Mouse (Mus musculus): ENCODE data around the gene Kank1. TPM values are rescaled to one million over a fixed set of nuclear protein-coding genes. Genes with fewer than 3 reads are reported as not detected.
A peak's percentile ranks its signal among the peaks of the same experiment; 100 is the strongest.

The Kank1 gene
- polyA plus RNA-seq, 1 experiment from 2014 or later, result 18.4 TPM

GRCm38 (mm10) chr19:25249230-25249629 is 12.5 kb downstream of the Kank1 start:
- Histone ChIP-seq H3K27ac (no peak overlapping the region), H3K4me1 (replicated peaks; ENCODE audit: insufficient read depth, low read length) (no peaks in the 10 kb centered on the region; the same call in 1 of the 2 replicates), H3K36me3 (ENCODE audit: insufficient read depth, low read length) (no peaks in the 10 kb centered on the region), H3K9ac (ENCODE audit: low read depth, low read length) (no peak overlapping the region), H3K9me3 (replicated peaks; ENCODE audit: low read length) (no peaks in the 10 kb centered on the region), H3K4me2 (ENCODE audit: low read length) (peak overlapping the region; percentile 25; the same call in 1 of the 2 replicates), H3K4me3 (replicated peaks; ENCODE audit: low read depth, low read length) (no peak overlapping the region), H3K27me3 (ENCODE audit: insufficient read depth, low read length) (no peaks in the 10 kb centered on the region)
- ATAC-seq (replicated peaks; ENCODE audit: low FRiP score, low read depth) (no peak), DNase-seq (ENCODE audit: low spot score) (no peak)
- WGBS, result 13% methylated on average over 13 of the region's 13 CpGs
- TF ChIP-seq CTCF (IDR thresholded peaks at IDR 0.05; ENCODE audit: low read depth), result no peak

DNA sequence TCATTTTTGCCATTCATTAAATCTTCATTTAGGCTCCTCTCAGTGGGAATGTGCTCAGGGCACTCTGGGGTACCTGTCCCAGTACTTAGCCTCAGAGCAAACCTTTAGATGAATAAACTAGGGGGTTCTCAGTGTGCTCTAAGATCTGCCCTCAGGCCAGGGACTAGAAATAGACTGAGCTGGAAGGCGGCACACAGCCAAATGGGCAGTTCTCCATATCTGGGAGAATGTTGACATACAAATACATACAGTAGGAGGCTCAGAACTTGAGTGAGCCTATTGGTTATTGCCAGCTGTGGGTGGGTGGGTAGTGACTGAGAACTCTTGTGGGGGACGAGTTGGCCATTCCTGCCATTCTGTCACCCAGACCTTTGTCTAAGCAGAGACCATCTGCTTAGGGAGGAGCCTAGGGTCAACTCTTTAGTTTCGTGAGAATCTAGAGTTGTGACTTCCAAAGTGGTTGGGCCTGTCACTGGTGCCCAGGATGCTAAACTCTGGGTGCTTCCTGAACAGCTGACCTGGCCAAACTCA is 14.9 kb downstream of the Kank1 start:
- Histone ChIP-seq H3K27me3 (ENCODE audit: insufficient read depth, low read length) (no peaks in the 10 kb centered on the region), H3K9me3 (replicated peaks; ENCODE audit: low read length) (no peaks in the 10 kb centered on the region), H3K9ac (ENCODE audit: low read depth, low read length) (no peak overlapping the region), H3K4me1 (replicated peaks; ENCODE audit: insufficient read depth, low read length) (no peaks in the 10 kb centered on the region; the same call in 1 of the 2 replicates), H3K4me3 (replicated peaks; ENCODE audit: low read depth, low read length) (no peak overlapping the region), H3K4me2 (ENCODE audit: low read length) (no peak overlapping the region), H3K36me3 (ENCODE audit: insufficient read depth, low read length) (no peaks in the 10 kb centered on the region), H3K27ac (no peak overlapping the region)
- 84% methylated on average over 3 of the region's 3 CpGs for WGBS
- no peak for TF ChIP-seq CTCF (IDR thresholded peaks at IDR 0.05; ENCODE audit: low read depth)
- DNase-seq (ENCODE audit: low spot score), result no peak
- no peak for ATAC-seq (replicated peaks; ENCODE audit: low FRiP score, low read depth)

DNA sequence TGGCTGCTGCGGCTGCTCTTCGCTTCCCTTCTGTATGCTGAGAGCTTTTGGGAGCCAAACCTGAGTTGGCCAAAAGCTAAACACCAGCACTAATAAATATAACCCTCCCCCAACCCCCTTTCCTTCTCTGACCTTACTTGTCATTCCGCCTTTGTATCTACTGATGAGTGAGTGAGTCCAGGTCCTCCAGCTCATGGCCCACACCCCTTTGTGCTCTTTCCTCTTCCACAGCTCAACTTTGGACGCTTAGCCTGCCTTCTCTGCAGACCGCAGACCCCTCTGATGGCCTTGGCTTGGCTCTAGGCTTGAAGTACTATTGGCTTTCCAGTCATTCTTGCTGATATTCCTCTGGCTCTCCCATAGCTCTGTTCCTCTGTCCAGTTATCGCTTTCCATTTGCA is 16.4 kb downstream of the Kank1 start:
- no peak for DNase-seq (ENCODE audit: low spot score)
- no peak for TF ChIP-seq CTCF (IDR thresholded peaks at IDR 0.05; ENCODE audit: low read depth)
- Histone ChIP-seq H3K9me3 (replicated peaks; ENCODE audit: low read length) (no peaks in the 10 kb centered on the region), H3K4me1 (replicated peaks; ENCODE audit: insufficient read depth, low read length) (no peaks in the 10 kb centered on the region; the same call in 1 of the 2 replicates), H3K27ac (no peak overlapping the region), H3K9ac (ENCODE audit: low read depth, low read length) (no peak overlapping the region), H3K4me2 (ENCODE audit: low read length) (no peak overlapping the region), H3K36me3 (ENCODE audit: insufficient read depth, low read length) (no peaks in the 10 kb centered on the region), H3K27me3 (ENCODE audit: insufficient read depth, low read length) (no peaks in the 10 kb centered on the region), H3K4me3 (replicated peaks; ENCODE audit: low read depth, low read length) (no peak overlapping the region)
- no peak for ATAC-seq (replicated peaks; ENCODE audit: low FRiP score, low read depth)
- WGBS, result 88% methylated on average over 6 of the region's 6 CpGs

DNA sequence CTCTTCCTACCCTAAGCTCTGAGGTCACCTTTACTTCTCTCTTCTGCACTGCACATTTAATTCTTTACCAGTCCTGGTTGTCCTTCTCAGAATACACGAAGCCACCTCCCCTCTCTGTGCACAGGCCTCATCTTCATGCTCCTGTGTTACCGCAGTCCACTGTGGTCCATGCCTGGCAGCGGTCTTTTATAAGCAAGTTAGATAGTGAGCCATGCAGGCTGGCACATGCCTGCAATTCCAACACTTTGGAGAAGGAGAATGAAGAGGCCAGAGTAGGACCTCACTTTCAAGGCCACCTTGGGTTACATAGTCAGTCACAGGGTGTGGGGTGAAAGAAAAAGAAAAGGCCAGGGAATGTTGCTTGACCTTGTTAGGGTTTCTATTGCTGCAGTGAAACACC is 16.9 kb downstream of the Kank1 start:
- Histone ChIP-seq H3K27ac (no peak overlapping the region), H3K9ac (ENCODE audit: low read depth, low read length) (no peak overlapping the region), H3K4me1 (replicated peaks; ENCODE audit: insufficient read depth, low read length) (no peaks in the 10 kb centered on the region; the same call in 1 of the 2 replicates), H3K36me3 (ENCODE audit: insufficient read depth, low read length) (no peaks in the 10 kb centered on the region), H3K9me3 (replicated peaks; ENCODE audit: low read length) (no peaks in the 10 kb centered on the region), H3K27me3 (ENCODE audit: insufficient read depth, low read length) (no peaks in the 10 kb centered on the region), H3K4me2 (ENCODE audit: low read length) (no peak overlapping the region), H3K4me3 (replicated peaks; ENCODE audit: low read depth, low read length) (no peak overlapping the region)
- WGBS, result 86% methylated on average over 3 of the region's 3 CpGs
- ATAC-seq (replicated peaks; ENCODE audit: low FRiP score, low read depth) (no peak), DNase-seq (ENCODE audit: low spot score) (no peak)
- TF ChIP-seq CTCF (IDR thresholded peaks at IDR 0.05; ENCODE audit: low read depth), result no peak

DNA sequence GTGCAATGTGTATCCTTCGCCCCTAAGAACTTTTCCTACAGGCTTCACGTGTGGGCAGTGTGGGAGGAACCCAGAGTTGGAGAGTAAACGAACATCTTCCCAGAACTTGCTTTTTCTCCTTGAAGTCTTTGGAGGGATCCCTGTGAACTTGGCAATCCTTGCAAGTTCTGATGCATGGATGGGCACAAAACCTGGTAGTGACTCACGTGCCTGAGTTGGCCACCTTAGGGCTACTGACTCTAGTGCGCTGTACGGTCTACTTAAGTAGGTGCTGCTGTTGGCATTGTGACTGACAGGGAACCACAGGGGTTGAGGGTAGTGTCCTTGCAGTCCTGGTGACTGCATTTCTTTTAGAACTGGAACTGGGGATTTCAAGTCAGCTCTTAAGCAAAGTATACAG is 21.5 kb downstream of the Kank1 start:
- 68% methylated on average over 6 of the region's 6 CpGs for WGBS
- no peaks in the 10 kb centered on the region for H3K36me3 ChIP-seq (ENCODE audit: insufficient read depth, low read length)
- H3K9me3 ChIP-seq (replicated peaks; ENCODE audit: low read length), result no peaks in the 10 kb centered on the region
- H3K27me3 ChIP-seq (ENCODE audit: insufficient read depth, low read length), result no peaks in the 10 kb centered on the region
- DNase-seq (ENCODE audit: low spot score) (no peak), ATAC-seq (replicated peaks; ENCODE audit: low FRiP score, low read depth) (no peak)
- H3K4me2 ChIP-seq (ENCODE audit: low read length), result no peak overlapping the region
- no peak overlapping the region for H3K9ac ChIP-seq (ENCODE audit: low read depth, low read length)
- no peak overlapping the region for H3K27ac ChIP-seq
- no peak for TF ChIP-seq CTCF (IDR thresholded peaks at IDR 0.05; ENCODE audit: low read depth)
- H3K4me1 ChIP-seq (replicated peaks; ENCODE audit: insufficient read depth, low read length), result no peaks in the 10 kb centered on the region
- no peak overlapping the region for H3K4me3 ChIP-seq (replicated peaks; ENCODE audit: low read depth, low read length)

DNA sequence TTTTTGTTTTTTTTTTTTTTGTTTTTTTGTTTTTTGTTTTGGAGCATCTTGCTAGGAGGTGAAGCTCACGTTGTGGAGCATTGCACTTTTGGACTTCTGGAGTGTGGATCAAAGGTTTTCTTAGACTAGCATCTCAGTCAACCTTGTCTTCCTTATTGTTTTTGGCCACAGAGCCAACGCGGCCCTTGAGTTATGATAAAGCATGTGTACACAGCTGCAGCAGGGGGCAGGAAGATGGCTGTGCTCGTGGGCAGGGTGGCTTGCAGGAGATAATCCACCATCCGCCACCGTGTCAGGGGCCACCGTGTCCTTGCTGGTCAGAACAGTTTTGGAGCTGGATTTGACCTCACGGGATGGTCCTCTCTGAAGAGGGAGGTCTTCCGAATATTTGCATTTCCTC is 29.4 kb downstream of the Kank1 start:
- Histone ChIP-seq H3K36me3 (ENCODE audit: insufficient read depth, low read length) (no peaks in the 10 kb centered on the region), H3K4me2 (ENCODE audit: low read length) (no peak overlapping the region), H3K27ac (no peak overlapping the region), H3K9me3 (replicated peaks; ENCODE audit: low read length) (no peaks in the 10 kb centered on the region), H3K9ac (ENCODE audit: low read depth, low read length) (no peak overlapping the region), H3K4me3 (replicated peaks; ENCODE audit: low read depth, low read length) (no peak overlapping the region), H3K4me1 (replicated peaks; ENCODE audit: insufficient read depth, low read length) (peaks cover 12% of the 10 kb centered on the region), H3K27me3 (ENCODE audit: insufficient read depth, low read length) (no peaks in the 10 kb centered on the region)
- 41% methylated on average over 9 of the region's 9 CpGs for WGBS
- DNase-seq (ENCODE audit: low spot score) (no peak), ATAC-seq (replicated peaks; ENCODE audit: low FRiP score, low read depth) (no peak)
- no peak for TF ChIP-seq CTCF (IDR thresholded peaks at IDR 0.05; ENCODE audit: low read depth)

DNA sequence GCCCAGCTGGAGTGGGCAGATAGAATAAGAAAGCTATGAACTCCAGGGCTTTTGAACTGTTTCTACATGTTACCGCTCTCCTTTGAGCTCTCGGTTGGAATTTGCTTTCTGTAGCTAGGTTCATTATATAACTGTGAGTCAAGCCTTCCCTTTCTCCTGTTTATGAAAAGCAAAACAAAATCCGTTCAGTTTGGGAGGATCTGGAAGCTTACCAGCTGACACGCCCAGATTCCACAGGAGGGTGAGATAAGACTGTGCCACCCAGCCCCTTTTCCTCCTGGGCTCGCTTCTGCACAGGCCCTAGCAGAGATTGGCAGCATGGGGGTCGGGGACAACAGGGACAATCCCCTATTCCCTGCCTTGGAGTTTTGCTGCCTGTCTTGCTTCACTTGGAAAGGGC is 30.5 kb downstream of the Kank1 start:
- 42% methylated on average over 6 of the region's 6 CpGs for WGBS
- DNase-seq (ENCODE audit: low spot score) (no peak), ATAC-seq (replicated peaks; ENCODE audit: low FRiP score, low read depth) (no peak)
- Histone ChIP-seq H3K9ac (ENCODE audit: low read depth, low read length) (no peak overlapping the region), H3K9me3 (replicated peaks; ENCODE audit: low read length) (no peaks in the 10 kb centered on the region), H3K4me2 (ENCODE audit: low read length) (no peak overlapping the region), H3K36me3 (ENCODE audit: insufficient read depth, low read length) (no peaks in the 10 kb centered on the region), H3K27ac (0 out of 2 replicates have a peak overlapping the region, but pooled peaks have one; percentile 20), H3K4me3 (replicated peaks; ENCODE audit: low read depth, low read length) (no peak overlapping the region), H3K27me3 (ENCODE audit: insufficient read depth, low read length) (no peaks in the 10 kb centered on the region), H3K4me1 (replicated peaks; ENCODE audit: insufficient read depth, low read length) (peaks cover 13% of the 10 kb centered on the region)
- no peak for TF ChIP-seq CTCF (IDR thresholded peaks at IDR 0.05; ENCODE audit: low read depth)
